ENCODE assay signal across 9 mouse cellular contexts in the genomic region with DNA sequence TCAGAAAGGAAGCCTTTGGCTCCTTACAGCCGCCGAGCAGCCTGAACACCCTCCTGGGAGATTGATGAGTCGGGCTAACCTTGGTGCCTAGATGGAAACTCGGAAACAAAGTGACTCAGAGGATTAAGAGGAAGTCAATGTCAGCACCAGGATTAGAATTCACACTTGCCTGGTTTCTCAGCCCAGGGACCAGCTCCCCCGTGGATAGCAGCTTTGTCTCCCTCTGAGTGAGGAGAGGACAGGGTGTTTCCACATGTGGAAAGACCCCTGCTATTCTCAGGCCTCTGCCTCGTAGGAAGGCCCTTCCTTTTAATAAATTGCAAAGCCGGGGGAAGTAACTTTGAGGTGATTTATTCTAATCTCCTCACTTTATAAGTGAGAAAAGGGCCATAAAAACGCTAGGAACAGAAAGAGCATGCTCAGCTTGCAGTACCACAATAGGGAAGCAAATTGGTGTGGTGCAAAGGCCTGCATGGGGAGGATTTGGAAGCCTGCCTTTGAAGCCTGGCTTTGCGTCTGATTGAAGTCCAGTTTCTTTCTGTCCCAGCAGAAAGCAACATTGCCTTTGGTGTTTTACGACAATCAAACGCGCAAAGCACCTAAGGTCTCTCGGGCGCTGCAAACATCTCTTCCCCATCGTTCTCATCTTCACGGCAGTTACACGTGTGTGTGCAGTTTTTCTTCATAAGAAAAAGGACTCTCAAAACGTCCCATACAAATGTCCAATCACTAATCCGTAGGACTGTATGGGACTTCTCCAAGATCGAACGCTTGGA.
DNase-seq lines count a peak whose midpoint lies in the region; ATAC-seq and TF ChIP-seq lines count a peak whose summit lies in the region.
"Had no signal": no experiment of that assay in that cellular context is flagged by ENCODE, and none has a peak within 500 bp of the region (broad histone marks: within the 10 kb centered on the region; RNA-seq: fewer than 3 reads in every experiment).

No protein-coding gene starts in this region.

- peak overlapping the region; percentile 14 for H3K4me3 ChIP-seq in forebrain, postnatal 0 days (ENCODE audit: low read depth, low read length)
- H3K4me3 ChIP-seq in kidney, postnatal 0 days (replicated peaks; ENCODE audit: low read depth, low read length) = no peak overlapping the region
- H3K4me3 ChIP-seq: erythroblast, embryonic 14.5 days had no signal

- no peaks in the 10 kb centered on the region for H3K36me3 ChIP-seq in forebrain, postnatal 0 days (ENCODE audit: insufficient read depth)
- no peaks in the 10 kb centered on the region for H3K36me3 ChIP-seq in kidney, postnatal 0 days (ENCODE audit: insufficient read depth, low read length)

- 18% methylated on average over 21 of the region's 21 CpGs for WGBS in forebrain, postnatal 0 days
- 24% methylated on average over 21 of the region's 21 CpGs for WGBS in kidney, postnatal 0 days

- H3K9me3 ChIP-seq in forebrain, postnatal 0 days (ENCODE audit: low read length) = no peaks in the 10 kb centered on the region
- H3K9me3 ChIP-seq in kidney, postnatal 0 days (replicated peaks; ENCODE audit: low read length) = no peaks in the 10 kb centered on the region

- H3K27ac ChIP-seq in forebrain, postnatal 0 days (ENCODE audit: low read depth, low read length) = peak overlapping the region; percentile 29; the same call in 1 of the 2 replicates
- no peak overlapping the region for H3K27ac ChIP-seq in kidney, postnatal 0 days

- ATAC-seq in forebrain, postnatal 0 days = no peak; the same call in 1 of the 2 replicates
- no peak for ATAC-seq in kidney, postnatal 0 days (replicated peaks; ENCODE audit: low FRiP score, low read depth)
- no peak for ATAC-seq in activated CD4-positive, CD25-positive, alpha-beta regulatory T cell, adult 4 months

- H3K9ac ChIP-seq in forebrain, postnatal 0 days = 0 out of 2 replicates have a peak overlapping the region, but pooled peaks have one; percentile 25
- no peak overlapping the region for H3K9ac ChIP-seq in kidney, postnatal 0 days (ENCODE audit: low read depth, low read length)

- H3K4me2 ChIP-seq in forebrain, postnatal 0 days (ENCODE audit: low read depth) = peak overlapping the region; percentile 36
- peak overlapping the region; percentile 30 for H3K4me2 ChIP-seq in kidney, postnatal 0 days (ENCODE audit: low read length)

- H3K4me1 ChIP-seq in forebrain, postnatal 0 days (ENCODE audit: insufficient read depth) = peaks cover 36% of the 10 kb centered on the region
- H3K4me1 ChIP-seq in kidney, postnatal 0 days (replicated peaks; ENCODE audit: insufficient read depth, low read length) = 0 out of 2 replicates have a peak, but pooled peaks cover 17% of the 10 kb centered on the region

- no peak for TF ChIP-seq CTCF in forebrain, postnatal 0 days (IDR thresholded peaks at IDR 0.05; ENCODE audit: low read depth)
- no peak for TF ChIP-seq CTCF in kidney, postnatal 0 days (IDR thresholded peaks at IDR 0.05; ENCODE audit: low read depth)

- DNase-seq in adrenal gland, adult (ENCODE audit: inconsistent age in 2 of 2, low spot score in 1 of 2) = peak; percentile 32 to 85
- no peak for DNase-seq in adrenal gland, postnatal 4 days (ENCODE audit: low spot score in 2 of 2)
- peak; percentile 61 for DNase-seq in ZHBTc4 (ENCODE audit: low read depth, low spot score)
- DNase-seq in forebrain, postnatal 0 days = peak; percentile 67
- peak; percentile 58 for DNase-seq in kidney, postnatal 0 days (ENCODE audit: low spot score)
- peak; percentile 45 for DNase-seq in retina, embryonic 14.5 days (ENCODE audit: low spot score)
- no peak for DNase-seq in urinary bladder, postnatal 36 days (ENCODE audit: low spot score in 2 of 2)

- no peaks in the 10 kb centered on the region for H3K27me3 ChIP-seq in forebrain, postnatal 0 days (ENCODE audit: insufficient read depth, low read length)
- H3K27me3 ChIP-seq in kidney, postnatal 0 days (ENCODE audit: insufficient read depth, low read length) = no peaks in the 10 kb centered on the region

Comparison
In these comparisons a context has a peak if more than half of its experiments do, and no peak if none do; other contexts are left out.
1. DNase-seq: peak in adrenal gland, adult (2 of 2), ZHBTc4 (single experiment), forebrain, postnatal 0 days (single experiment), kidney, postnatal 0 days (single experiment) and retina, embryonic 14.5 days (single experiment); none in adrenal gland, postnatal 4 days (0 of 2) and urinary bladder, postnatal 36 days (0 of 2).